Mouse (Mus musculus) retina, postnatal 1 day (tissue): ENCODE measurements around the gene Micu1.

ENCODE experiments used
- DNase-seq: peaks from one replicate; pipeline ENCODE4 v3.0.0-alpha.2; 2012

Micu1 gene

DNA sequence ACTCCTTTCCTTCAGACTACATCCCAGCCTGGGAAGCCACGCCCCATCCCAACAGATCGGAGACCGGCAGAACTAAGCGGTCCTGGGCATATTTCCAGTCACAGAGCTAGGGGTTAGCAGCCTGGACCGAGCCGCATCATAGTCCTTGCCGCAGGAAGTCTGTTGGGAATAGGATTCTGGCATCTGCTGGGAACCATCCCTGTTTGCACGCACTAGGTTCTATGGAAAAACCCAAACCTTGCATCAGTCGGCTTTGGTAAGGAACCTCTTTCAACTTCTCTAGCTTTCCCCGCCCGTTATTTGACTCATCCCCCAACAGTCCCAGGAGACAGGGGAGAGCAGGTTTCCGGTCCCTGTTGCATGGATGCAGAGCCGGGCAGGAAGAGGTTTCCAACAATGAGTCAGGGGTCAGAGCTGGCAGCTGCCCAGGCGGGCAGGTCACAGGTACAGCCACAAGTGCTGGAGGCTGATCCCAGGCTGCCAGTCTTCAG lies 207.1 kb downstream of the Micu1 start:
- no peak for DNase-seq

GRCm38 (mm10) chr10:59911091-59911490 lies 208.8 kb downstream of the Micu1 start:
- no peak for DNase-seq

- peak; percentile 76 for DNase-seq
These were observed 209.4 kb downstream of the Micu1 start for GRCm38 (mm10) chr10:59911561-59912198.
